Mouse (Mus musculus) left cerebral cortex, postnatal 36 days (tissue): ENCODE measurements at regions not wholly inside any gene's neighbourhood (a gene's known extent, or its start where the extent isn't known, plus 50 kb on each side); places are given as distances from the start of the nearest gene placed in this dataset.

Experiments used
- DNase-seq, 2 experiments: peaks; one replicate each; pipeline ENCODE4 v3.0.0; 2021 to 2022; ENCODE audit warnings: low spot score in 2 of 2, mixed read lengths in 1 of 2
- intact Hi-C: fragments of 180-260 bp; cut with DNase I; formaldehyde crosslinking; loops from one replicate; pipeline ENCODE4 v1.15.1; 2025

- no peak for DNase-seq
- intact Hi-C loops: loop anchor here (5.0 kb wide), 1 partner anchor 262 kb away; the partner anchor contains the start of gene Lrrc7
Measured at GRCm38 (mm10) chr3:158824643-158825042, 262.6 kb upstream of the Lrrc7 start.

GRCm38 (mm10) chr3:158777661-158778060 is 215.6 kb upstream of the Lrrc7 start:
- intact Hi-C loops: no loop called here
- no peak for DNase-seq
